Mouse (Mus musculus) spleen, adult 2 months (tissue): ENCODE measurements around the gene Rbm34.

Source experiments
- CTCF ChIP-seq: fragments of 200-500 bp; IDR thresholded peaks from 2 replicates; pipeline ENCODE4 v1.5.1; 2011; ENCODE audit warnings: mild to moderate bottlenecking, inconsistent platforms; ENCODE audit not compliant: insufficient read depth, insufficient read length, insufficient replicate concordance; ENCODE audit errors: extremely low read depth
- POLR2A ChIP-seq: fragments of 200-500 bp; IDR thresholded peaks from 2 replicates; pipeline ENCODE4 v1.6.1; 2011; ENCODE audit warnings: low read depth, low read length, inconsistent platforms

DNA sequence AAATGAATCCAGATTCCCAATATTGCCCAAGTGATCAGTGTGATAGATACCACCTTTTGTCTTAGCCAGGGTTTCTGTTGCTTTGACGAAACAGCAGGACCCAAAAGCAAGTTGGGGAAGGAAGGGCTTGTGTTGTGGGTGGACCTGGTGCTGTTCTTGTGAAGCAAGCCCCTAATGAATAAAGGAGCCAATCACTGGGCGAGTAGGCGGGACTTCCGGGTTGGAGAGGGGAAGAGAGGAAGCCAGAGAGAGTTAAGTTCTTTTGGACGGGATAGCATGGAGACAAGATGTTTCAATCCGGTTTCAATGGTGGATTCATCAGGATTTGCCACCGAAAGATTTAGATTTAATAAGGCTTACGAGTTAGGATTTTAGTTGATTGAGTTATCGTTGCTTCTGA, 40.8 kb upstream of the Rbm34 start:
- no peak for TF ChIP-seq CTCF
- no peak for TF ChIP-seq POLR2A
